Mouse (Mus musculus) neutrophil, adult 83 days (primary cell): ENCODE results near the gene Armc6. TPM values are rescaled to one million over a fixed set of nuclear protein-coding genes. Genes with fewer than 3 reads are reported as not detected.

Source experiments
- total RNA-seq, 2 experiments: library from RNA; stranded (reverse); gene quantifications; one replicate each; pipeline ENCODE4 v1.2.4; 2023

Gene Armc6
- 1 to 10 TPM; 7.6 to 9.0 TPM for total RNA-seq

GRCm38 (mm10) chr8:70234080-70234780 lies at the start of gene Armc6, which contains the start of gene Sugp2:
Armc6 (minus strand) TSS chr8:70234466.
Sugp2 (plus strand) TSS chr8:70234226.

GRCm38 (mm10) chr8:70282603-70283135 lies 48.4 kb upstream of the Armc6 start, which contains the start of gene Homer3:
Homer3 (plus strand) TSS chr8:70282827.

GRCm38 (mm10) chr8:70212112-70213055 lies 21.9 kb downstream of the Armc6 start, which contains the start of gene Slc25a42:
Slc25a42 (minus strand) TSS chr8:70212305.

GRCm38 (mm10) chr8:70172043-70172681 lies 62.1 kb downstream of the Armc6 start, which contains the start of gene Tmem161a:
Tmem161a (plus strand) TSS chr8:70172356.

Other genes with a start within 250 kb of the Armc6 start
- gene Gatad2a, start 238.1 kb downstream of the Armc6 start, total RNA-seq: 10 to 100 TPM; 67.2 to 72.4 TPM
- gene Mau2, start 191.7 kb downstream of the Armc6 start, total RNA-seq: 10 to 100 TPM; 72.8 to 73.8 TPM
- 10 to 100 TPM; 26.9 to 30.8 TPM for gene Sugp1, start 191.7 kb downstream of the Armc6 start, total RNA-seq
- gene Tm6sf2, start 161.5 kb downstream of the Armc6 start, total RNA-seq: under 1 TPM in 1 of 2 experiments, not detected in 1; 0.29 TPM
- gene Hapln4, start 151.0 kb downstream of the Armc6 start, total RNA-seq: not detected
- not detected for gene Ncan, start 113.6 kb downstream of the Armc6 start, total RNA-seq
- 1 to 10 TPM; 8.0 to 10.0 TPM for gene Nr2c2ap, start 103.1 kb downstream of the Armc6 start, total RNA-seq
- 10 to 100 TPM; 11.4 to 16.8 TPM for gene Rfxank, start 95.3 kb downstream of the Armc6 start, total RNA-seq
- 10 to 100 TPM; 32.8 to 36.2 TPM for gene Borcs8, start 95.0 kb downstream of the Armc6 start, total RNA-seq
- gene Mef2b, start 94.8 kb downstream of the Armc6 start, total RNA-seq: under 1 TPM; 0.44 to 0.79 TPM
- gene Tmem161a, start 62.1 kb downstream of the Armc6 start, total RNA-seq: 10 to 100 TPM; 19.9 to 23.0 TPM
- gene Slc25a42, start 22.2 kb downstream of the Armc6 start, total RNA-seq: 1 to 10 TPM; 3.3 to 4.0 TPM
- 10 to 100 TPM; 29.2 to 30.7 TPM for gene Sugp2, start 240 bp downstream of the Armc6 start, total RNA-seq
- gene Homer3, start 48.4 kb upstream of the Armc6 start, total RNA-seq: 1 to 10 TPM; 8.2 to 9.1 TPM
- 10 to 100 TPM; 22.3 to 27.9 TPM for gene Ddx49, start 68.0 kb upstream of the Armc6 start, total RNA-seq
- gene Cope, start 68.1 kb upstream of the Armc6 start, total RNA-seq: 100 to 1,000 TPM; 114 to 123 TPM
- gene Cers1, start 81.3 kb upstream of the Armc6 start, total RNA-seq: not detected
- not detected for gene Gdf1, start 95.4 kb upstream of the Armc6 start, total RNA-seq
- gene Upf1, start 118.8 kb upstream of the Armc6 start, total RNA-seq: 10 to 100 TPM; 58.6 to 59.2 TPM
- under 1 TPM; 0.13 to 0.26 TPM for gene Comp, start 139.1 kb upstream of the Armc6 start, total RNA-seq
- gene Crtc1, start 205.1 kb upstream of the Armc6 start, total RNA-seq: 1 to 10 TPM; 3.9 to 6.9 TPM
- 1 to 10 TPM; 4.0 to 4.1 TPM for gene Klhl26, start 242.5 kb upstream of the Armc6 start, total RNA-seq